Mouse (Mus musculus) liver, postnatal 0 days (tissue): Measurements from ENCODE around the gene Pidd1.

Experiments
- CTCF ChIP-seq: sonication (generic); IDR thresholded peaks from 2 replicates; pipeline ENCODE4 v1.5.1; 2016; ENCODE audit warnings: antibody characterized with exemption, low read depth
- EP300 ChIP-seq: IDR thresholded peaks from 2 replicates; pipeline ENCODE4 v1.6.1; 2016; ENCODE audit warnings: antibody characterized with exemption, low read depth, mild to moderate bottlenecking

DNA sequence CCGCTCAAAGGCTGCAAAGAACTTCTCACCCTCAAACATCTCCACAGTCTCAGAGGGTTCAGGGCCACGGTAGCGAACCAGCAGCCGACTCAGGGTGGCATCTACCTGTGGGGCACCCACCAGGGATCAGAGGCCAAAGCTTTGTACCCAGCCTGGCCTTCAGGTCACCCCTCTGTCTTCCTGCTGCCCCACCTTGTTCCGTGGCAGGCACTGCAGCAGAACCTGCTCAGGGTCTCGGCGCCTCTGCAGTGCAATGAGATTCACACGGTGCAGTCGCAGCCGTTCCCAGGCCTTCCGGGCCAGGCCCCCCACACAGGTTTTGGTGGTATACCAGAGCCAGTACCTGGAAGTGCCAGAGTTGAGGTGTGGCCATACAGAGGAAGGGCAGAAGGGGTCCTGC lies 4.0 kb downstream of the Pidd1 start:
- no peak for TF ChIP-seq EP300
- TF ChIP-seq CTCF, result no peak
